Mouse (Mus musculus) central nervous system, embryonic 11.5 days (tissue): ENCODE measurements around the gene Gm1673. TPM values are rescaled to one million over a fixed set of nuclear protein-coding genes. Genes with fewer than 3 reads are reported as not detected.

ENCODE experiments used
- polyA plus RNA-seq: library from polyadenylated mRNA; depleted of rRNA; stranded (reverse); fragments of >200 nt; gene quantifications from 2 replicates; pipeline ENCODE4 v1.2.3, GENCODE M21; 2012; rRNA removed

Gm1673 gene
- 171 and 301 TPM in 2 replicates for polyA plus RNA-seq

GRCm38 (mm10) chr5:33983309-33984121 is at the start of gene Gm1673:
TSS of gene Gm1673 (plus strand) at chr5:33983433.

GRCm38 (mm10) chr5:33936120-33936707 is 47.0 kb upstream of the Gm1673 start, which contains the start of gene Nelfa:
TSS of gene Nelfa (minus strand) at chr5:33936413.

GRCm38 (mm10) chr5:33995843-33996693 is 12.8 kb downstream of the Gm1673 start, which contains the start of gene Nat8l:
TSS of gene Nat8l (plus strand) at chr5:33995984.

Other genes starting within 250 kb of the Gm1673 start
- gene Letm1, start 200.6 kb upstream of the Gm1673 start, polyA plus RNA-seq, result 30.2 and 39.8 TPM in 2 replicates
- 128 and 177 TPM in 2 replicates for gene Nsd2, start 162.7 kb upstream of the Gm1673 start, polyA plus RNA-seq
- 43.3 and 58.4 TPM in 2 replicates for gene Nelfa, start 47.0 kb upstream of the Gm1673 start, polyA plus RNA-seq
- 5.8 and 6.5 TPM in 2 replicates for gene Nat8l, start 12.6 kb downstream of the Gm1673 start, polyA plus RNA-seq
- gene Poln, start 186.0 kb downstream of the Gm1673 start, polyA plus RNA-seq, result 0.59 and 1.2 TPM in 2 replicates
- gene Haus3, start 186.1 kb downstream of the Gm1673 start, polyA plus RNA-seq, result 26.0 and 30.2 TPM in 2 replicates
- 49.1 and 65.9 TPM in 2 replicates for gene Mxd4, start 204.3 kb downstream of the Gm1673 start, polyA plus RNA-seq